Mouse (Mus musculus): Measurements from ENCODE around the gene Oas1e.

DNA sequence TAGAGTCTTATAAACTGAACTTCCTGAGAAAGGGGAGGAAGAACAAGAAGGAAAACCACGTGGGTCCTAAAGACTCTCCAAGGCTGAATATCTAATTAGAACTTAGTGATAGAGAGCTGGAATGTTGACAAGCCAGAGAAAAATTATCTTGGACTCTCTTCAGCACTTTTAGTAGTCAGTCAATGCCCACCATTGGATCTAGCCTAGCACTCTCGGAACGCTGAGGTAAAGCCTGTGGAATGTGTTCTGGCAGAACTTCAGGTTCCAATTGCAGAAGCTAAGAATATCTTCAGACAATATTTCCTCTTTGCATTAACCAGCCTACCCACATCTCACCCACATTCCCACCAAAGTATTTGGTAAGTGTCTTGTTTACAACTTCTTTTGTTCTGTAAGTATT lies 15.4 kb downstream of the Oas1e start:
- TF ChIP-seq CTCF (IDR thresholded peaks at IDR 0.05; ENCODE audit: low read depth, low read length), result no peak
- no peak for TF ChIP-seq POLR2A (IDR thresholded peaks at IDR 0.05; ENCODE audit: extremely low read depth, insufficient read depth, low read length)

Measured in liver, adult 2 months (tissue).